Mouse (Mus musculus): Measurements from ENCODE around the gene Bicdl1.

- TF ChIP-seq CTCF (IDR thresholded peaks at IDR 0.05; ENCODE audit: low read depth, low read length): no peak
- TF ChIP-seq GATA1 (IDR thresholded peaks at IDR 0.05; ENCODE audit: borderline replicate concordance, low read length): no peak
Measured at GRCm38 (mm10) chr5:115726019-115726418, 5.4 kb downstream of the Bicdl1 start.
